In genomic region chr8:26915731-26916130, GRCm38 (mm10) we compare ENCODE assay signal across 14 mouse cellular contexts.
"Had no signal": no experiment of that assay in that cellular context is flagged by ENCODE, and none has a peak within 500 bp of the region (broad histone marks: within the 10 kb centered on the region; RNA-seq: fewer than 3 reads in every experiment).

No protein-coding gene starts in this region.

- DNase-seq: kidney, adult 18-20 months; kidney, postnatal 10 days; kidney, postnatal 4 days; left cerebral cortex, postnatal 4 days; lung, adult 2 months; lung, postnatal 36 days; thymus, adult 2 months; thymus, postnatal 4 days had no signal

- H3K36me3 ChIP-seq: limb, embryonic 13.5 days; midbrain, embryonic 13.5 days had no signal

- H3K9ac ChIP-seq: limb, embryonic 13.5 days; liver, embryonic 14.5 days; midbrain, embryonic 13.5 days had no signal

- H3K4me2 ChIP-seq: limb, embryonic 13.5 days; midbrain, embryonic 13.5 days had no signal

- H3K9me3 ChIP-seq: limb, embryonic 13.5 days; midbrain, embryonic 13.5 days had no signal

- H3K4me1 ChIP-seq: midbrain, embryonic 13.5 days had no signal

- H3K4me3 ChIP-seq: layer of hippocampus, adult 2 months; limb, embryonic 13.5 days; midbrain, embryonic 13.5 days had no signal

- H3K27ac ChIP-seq: layer of hippocampus, adult 2 months; limb, embryonic 13.5 days; liver, embryonic 14.5 days; midbrain, embryonic 13.5 days; stomach, postnatal 0 days had no signal

- ATAC-seq: lung, postnatal 0 days; midbrain, embryonic 13.5 days had no signal

- H3K27me3 ChIP-seq: midbrain, embryonic 13.5 days had no signal
